Mouse (Mus musculus): ENCODE results near the gene Fbxo2. TPM values are rescaled to one million over a fixed set of nuclear protein-coding genes. Genes with fewer than 3 reads are reported as not detected.
"Not testable (repeated sequence)": the region's sequence is repeated elsewhere in the genome, so short reads cannot be mapped to it uniquely, and the experiment has no call there.

The Fbxo2 gene
- 0.27 TPM in 1 of 2 replicates, not detected in the other for total RNA-seq (2017)

DNA sequence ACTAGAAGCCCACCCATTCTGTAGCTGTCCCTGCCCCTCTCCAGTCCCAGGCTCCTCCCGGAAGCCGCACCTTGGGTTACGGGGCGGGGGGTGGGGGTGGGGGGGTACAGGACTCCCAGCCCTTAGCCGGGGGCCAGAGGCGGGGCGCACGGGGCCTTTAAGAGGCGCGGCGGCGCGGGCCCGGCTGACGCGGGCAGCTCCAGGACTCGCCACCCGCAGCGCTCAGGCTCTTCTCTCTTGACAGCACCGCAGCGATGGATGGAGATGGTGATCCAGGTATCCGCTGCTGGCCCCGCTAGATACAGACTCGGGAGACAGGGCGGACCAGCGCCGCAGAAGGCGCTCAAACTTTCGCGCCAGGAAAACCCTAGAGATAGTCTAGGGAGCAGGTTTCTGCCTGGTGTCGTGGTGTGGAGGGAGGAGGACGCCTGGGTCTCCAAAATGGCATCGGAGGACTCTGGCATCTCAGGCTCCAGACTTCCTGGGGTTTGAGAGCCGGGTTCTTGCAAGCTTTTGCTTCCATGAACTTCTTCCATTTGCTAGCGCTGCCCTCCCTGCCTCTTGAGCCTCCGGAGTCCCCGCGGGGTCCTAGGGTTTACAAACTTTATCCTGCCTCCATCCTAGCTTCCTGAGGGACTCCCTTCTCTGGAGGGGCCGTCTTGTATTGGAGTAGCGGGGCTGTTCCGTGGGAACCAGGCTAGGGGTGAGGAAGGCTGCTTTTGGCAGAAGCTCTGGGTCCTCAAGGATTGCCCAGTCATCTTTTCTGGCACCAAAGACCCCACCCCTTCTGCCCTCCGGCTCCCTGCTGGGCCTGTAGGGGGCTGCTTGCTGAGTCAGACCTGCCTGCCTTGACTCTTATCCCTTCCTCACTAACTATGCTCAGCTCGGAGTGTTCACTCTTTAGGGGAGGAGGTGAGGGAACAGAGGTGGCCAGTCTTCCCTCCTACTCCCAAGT, at the start of gene Fbxo2, which contains the start of gene Fbxo44:
Gene Fbxo2 (plus strand): TSS at position 186 of the 955 bp plus-strand sequence.
Gene Fbxo44 (minus strand): TSS at position 47 of the 955 bp plus-strand sequence.
- no peak for ATAC-seq (replicated peaks; ENCODE audit: low read depth, poor library complexity, severe bottlenecking)

DNA sequence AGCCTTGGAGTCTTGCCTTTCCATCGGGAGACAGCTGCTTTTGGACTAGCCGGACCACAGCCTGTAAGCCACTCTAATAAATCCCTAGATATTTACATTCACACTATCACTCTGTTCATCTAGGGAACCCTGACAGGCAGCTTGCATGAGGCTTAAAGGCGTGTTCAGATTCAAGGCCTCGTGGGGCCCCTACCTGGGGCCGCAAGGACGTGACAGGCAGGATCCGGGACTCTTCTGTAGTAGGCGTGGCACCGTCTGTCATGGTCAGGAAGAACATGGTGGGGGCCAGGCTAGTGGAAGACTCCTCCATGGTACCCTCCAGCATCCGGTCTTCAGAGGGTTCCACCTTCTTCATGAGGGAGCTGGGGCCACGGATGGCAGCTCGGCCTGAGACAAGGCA, 47.9 kb upstream of the Fbxo2 start:
- ATAC-seq (replicated peaks; ENCODE audit: low read depth, poor library complexity, severe bottlenecking) = no peak

DNA sequence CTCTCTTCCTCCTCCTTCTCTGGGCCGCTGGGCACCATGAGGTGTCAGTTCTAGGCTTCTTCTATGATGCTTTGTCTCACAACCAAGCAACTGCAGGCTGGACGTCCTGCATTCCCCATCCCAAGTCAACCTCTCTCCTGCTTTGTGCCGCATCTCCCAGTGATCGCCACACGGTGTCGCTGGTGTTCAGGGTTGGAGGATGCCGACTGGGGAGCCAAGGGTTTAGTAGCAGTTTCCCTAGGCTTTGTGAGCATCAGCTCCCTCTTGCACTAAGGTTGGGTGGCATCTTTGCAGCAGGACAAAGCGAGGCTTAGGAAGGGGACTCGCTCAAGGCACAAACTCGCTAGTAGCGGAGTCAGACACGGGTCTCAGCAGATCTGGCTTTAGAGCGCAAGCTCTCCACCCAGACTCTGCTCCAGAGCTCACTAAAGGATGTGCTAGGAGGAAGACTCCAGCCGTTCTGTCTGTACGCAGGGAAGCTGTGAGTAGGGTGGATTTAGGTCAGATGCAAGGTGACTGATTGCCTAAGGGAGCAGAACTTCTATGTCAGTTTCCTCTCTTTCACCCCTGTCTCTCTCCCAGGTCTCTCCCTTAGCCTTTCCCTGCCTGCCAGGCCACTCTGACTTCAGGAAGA, 45.5 kb upstream of the Fbxo2 start:
- ATAC-seq (replicated peaks; ENCODE audit: low read depth, poor library complexity, severe bottlenecking) = peak; percentile 93

DNA sequence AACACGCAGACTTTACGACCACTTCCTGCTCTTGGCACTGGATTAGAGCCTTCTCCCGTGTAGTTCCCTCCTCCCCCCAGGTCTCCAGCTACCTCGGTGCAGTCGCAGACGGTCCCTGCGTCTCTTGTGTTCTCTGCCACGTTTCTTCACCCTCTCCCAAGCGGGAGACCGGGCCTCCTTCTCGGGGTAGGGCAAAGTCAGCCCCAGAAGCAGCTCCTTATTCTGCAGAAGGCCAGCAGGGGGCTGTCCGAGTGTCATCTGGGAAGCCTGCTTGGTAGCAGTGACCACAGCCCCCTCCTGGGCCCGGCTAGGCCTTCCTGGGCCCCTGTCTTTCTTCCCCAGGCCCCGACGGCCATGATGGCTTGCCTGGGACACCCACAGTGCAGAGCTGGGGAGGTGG, 45.0 kb upstream of the Fbxo2 start:
- peak; percentile 68 for ATAC-seq (replicated peaks; ENCODE audit: low read depth, poor library complexity, severe bottlenecking)

DNA sequence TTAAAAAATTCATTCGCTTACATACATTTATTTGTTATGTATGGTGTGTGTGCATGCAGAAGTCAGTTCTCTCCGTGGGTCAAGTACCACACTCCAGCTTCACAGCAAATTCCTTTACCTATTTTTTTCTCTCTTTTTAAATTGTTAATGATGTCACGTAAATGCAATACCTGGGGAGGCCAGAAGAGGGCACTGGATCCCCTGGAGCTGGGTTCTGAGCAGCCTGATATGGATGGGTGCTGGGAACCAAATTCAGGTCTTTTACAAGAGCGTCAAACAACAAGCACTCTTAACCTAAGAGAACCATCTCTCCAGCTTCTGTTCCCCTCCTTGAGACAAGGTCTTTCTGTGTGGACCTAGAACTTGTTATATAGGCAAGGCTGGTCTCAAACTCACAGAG, 43.8 kb upstream of the Fbxo2 start:
- no peak for ATAC-seq (replicated peaks; ENCODE audit: low read depth, poor library complexity, severe bottlenecking)

DNA sequence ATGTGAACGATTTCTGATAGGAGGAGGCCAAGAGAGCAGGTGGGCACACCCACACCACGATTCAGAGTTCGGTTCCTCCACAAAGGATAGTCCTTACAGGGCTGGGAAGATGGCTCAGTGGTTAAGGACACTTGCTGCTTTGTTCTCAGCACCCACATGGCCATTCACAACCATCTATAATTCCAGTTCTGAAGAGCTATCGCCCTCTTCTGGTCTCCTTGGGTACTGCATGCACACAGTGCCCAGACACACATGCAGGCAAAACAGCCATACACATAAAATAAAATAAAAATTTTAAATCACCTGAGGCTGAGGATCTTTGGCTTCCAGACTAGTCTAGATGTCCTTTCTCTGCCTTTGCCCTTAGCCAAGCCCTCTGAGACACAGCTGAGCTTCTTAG, 43.0 kb upstream of the Fbxo2 start:
- no peak for ATAC-seq (replicated peaks; ENCODE audit: low read depth, poor library complexity, severe bottlenecking)

DNA sequence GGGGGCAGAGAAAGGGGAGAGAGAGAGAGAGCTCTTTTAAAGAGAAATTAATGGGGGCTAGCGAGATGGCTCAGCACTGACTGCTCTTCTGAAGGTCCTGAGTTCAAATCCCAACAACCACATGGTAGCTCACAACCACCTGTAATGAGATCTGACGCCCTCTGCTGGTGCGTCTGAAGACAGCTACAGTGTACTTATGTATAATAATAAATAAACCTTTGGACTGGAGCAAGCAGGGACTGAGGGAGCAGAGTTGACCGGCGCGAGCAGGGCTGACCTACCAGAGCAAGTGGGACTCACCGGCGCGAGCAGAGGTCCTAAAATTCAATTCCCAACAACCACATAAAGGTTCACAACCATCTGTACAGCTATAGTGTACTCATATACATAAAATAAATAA, 40.8 kb upstream of the Fbxo2 start:
- ATAC-seq (replicated peaks; ENCODE audit: low read depth, poor library complexity, severe bottlenecking) = not testable (repeated sequence)

DNA sequence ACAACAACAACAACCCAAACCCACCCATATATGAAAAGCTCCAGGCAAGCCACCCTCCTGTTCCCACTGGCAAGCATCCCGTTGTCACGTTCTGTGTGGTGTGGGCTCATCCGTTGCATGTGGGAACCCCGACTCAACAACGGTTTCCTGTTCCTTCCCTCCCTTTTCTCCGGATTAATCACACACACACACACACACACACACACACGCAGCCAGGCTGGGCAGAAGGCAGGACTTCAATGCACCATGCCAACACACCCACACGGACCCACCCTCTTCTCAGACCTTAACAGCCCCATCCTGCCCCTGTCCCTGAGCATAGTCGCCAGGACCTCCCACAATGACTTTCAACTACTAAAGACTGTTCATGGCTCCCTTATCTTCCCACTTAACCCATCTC, 39.9 kb upstream of the Fbxo2 start:
- peak; percentile 59 for ATAC-seq (replicated peaks; ENCODE audit: low read depth, poor library complexity, severe bottlenecking)

DNA sequence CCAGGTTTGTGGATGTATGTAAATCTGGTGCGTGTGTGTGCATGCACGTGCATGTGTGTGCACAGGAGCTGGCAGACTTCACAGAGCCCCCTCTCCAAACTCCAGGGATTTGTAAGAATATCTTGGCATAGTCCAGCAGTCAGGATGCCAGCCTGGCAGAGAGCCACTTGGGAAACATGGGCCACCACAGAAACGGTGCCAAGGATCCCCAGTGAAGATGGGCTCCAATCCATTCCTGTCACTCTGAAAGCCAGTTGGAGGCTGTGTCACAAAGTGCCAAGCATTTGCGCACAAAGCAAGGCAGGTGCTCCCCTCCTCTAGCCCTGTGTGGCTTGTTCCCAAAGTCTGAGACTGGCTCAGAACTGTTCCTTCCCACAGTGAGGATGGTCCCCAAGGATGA, 39.1 kb upstream of the Fbxo2 start:
- no peak for ATAC-seq (replicated peaks; ENCODE audit: low read depth, poor library complexity, severe bottlenecking)

DNA sequence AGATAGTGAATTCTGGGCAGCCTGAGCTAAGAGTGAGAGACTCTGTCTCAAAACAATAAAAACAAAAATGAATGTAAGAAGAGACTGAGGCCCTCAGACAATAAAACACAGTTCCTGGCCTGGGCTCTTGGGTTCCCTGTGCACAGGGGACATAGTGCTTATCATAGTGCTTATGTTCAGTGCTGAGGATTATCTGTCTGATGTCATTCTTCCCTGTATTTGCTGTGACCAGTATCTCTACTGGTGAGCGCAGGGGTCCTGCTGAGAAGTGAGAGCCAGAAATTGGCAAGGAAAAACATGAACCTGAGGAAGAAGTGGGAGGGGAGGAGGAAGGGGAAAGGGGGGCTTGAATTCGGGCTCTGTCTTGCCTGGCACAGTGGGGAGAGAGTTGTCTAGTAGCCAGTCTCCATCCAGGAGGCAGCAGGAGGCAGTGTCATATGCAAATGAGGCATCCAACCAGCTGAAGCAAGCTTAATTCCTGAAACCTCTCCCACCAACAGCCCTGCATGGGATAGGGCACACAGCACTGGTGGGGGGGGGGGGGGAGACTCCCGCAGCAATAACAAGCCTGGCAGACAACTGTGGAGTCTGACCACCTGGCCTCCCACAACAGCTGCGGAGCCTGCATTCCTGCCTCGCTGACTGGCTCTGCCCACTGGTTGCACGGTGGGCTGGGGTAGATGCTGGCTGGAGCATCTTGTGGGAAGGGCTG, 38.3 kb upstream of the Fbxo2 start:
- no peak for ATAC-seq (replicated peaks; ENCODE audit: low read depth, poor library complexity, severe bottlenecking)

DNA sequence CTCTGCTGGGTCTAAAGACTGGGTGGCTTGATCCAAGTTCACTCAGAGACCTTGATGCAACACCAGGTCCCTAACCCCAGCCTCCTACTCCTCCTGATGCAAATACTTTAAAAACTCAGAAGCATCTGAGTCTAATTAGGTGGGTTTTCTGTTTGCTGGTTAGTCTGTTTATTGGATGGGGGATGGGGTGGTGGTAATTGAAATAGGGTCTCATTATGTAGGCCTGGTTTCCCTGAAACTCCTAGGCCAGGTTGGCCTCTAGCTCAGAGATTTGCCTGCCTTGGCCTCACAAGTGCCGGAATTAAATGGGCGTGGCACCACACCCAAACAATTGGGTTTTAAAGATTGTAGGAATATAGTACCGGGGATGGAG, 37.7 kb upstream of the Fbxo2 start:
- no peak for ATAC-seq (replicated peaks; ENCODE audit: low read depth, poor library complexity, severe bottlenecking)

DNA sequence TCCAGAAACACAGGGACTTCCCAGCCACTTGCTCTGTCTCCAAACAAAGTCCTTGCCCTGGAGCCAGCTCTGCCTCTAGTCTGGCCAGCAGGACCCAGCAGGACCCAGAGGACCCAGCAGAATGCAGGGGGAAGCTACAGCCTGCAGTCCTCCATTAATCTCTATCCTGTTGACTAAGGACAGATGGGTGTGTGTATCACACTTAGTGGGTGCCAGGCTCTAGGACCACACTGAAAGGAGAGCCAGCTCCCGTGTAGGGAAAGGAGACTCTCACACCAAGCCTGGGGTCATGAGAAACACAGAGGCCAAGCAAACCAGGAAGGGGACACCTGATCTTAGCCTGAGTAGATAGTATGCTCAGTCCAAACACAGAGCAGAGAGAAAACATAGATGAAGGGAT, 32.2 kb upstream of the Fbxo2 start:
- no peak for ATAC-seq (replicated peaks; ENCODE audit: low read depth, poor library complexity, severe bottlenecking)

DNA sequence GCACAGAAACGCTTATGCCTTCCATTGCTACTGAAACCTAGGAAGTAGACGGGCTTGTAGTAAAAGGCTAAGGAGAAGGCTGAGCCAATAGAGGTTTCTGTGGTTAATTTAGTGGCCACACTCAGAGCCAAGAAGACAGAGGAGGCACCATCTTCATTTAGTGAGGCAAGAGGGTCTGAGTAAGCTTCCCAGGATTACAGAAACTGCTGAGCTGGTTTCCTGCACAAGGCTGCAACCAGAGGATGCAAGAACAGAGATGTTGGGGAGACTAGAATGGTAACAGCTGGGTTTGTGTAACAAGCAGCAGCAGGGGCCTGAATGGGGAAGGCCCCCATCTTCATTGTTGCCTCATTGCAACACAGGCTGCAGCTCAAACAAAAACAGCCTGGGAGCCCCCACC, 31.7 kb upstream of the Fbxo2 start:
- ATAC-seq (replicated peaks; ENCODE audit: low read depth, poor library complexity, severe bottlenecking) = peak; percentile 29

DNA sequence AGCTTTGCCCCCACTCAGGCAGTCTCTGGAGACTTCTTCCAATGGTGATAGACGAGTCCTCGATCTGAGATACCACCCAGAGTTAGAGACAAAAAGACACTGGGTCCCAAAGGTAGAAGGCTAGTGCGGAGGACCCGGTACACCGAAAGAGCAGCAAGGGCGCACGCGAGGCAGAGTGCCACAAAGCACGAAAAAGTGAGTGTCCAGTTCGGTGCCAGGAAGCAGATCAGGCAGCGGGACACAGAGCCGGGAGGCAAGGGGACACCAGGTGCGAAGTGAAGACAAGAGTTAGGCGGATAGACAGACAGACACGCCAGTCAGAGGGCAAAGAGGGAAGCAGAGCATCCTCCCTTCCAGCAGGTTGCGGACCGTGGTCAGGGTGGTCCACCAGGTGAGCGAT, 30.3 kb upstream of the Fbxo2 start, which contains the start of gene Mad2l2:
Gene Mad2l2 (plus strand): TSS at position 252 of the 400 bp plus-strand sequence.
- ATAC-seq (replicated peaks; ENCODE audit: low read depth, poor library complexity, severe bottlenecking) = no peak

DNA sequence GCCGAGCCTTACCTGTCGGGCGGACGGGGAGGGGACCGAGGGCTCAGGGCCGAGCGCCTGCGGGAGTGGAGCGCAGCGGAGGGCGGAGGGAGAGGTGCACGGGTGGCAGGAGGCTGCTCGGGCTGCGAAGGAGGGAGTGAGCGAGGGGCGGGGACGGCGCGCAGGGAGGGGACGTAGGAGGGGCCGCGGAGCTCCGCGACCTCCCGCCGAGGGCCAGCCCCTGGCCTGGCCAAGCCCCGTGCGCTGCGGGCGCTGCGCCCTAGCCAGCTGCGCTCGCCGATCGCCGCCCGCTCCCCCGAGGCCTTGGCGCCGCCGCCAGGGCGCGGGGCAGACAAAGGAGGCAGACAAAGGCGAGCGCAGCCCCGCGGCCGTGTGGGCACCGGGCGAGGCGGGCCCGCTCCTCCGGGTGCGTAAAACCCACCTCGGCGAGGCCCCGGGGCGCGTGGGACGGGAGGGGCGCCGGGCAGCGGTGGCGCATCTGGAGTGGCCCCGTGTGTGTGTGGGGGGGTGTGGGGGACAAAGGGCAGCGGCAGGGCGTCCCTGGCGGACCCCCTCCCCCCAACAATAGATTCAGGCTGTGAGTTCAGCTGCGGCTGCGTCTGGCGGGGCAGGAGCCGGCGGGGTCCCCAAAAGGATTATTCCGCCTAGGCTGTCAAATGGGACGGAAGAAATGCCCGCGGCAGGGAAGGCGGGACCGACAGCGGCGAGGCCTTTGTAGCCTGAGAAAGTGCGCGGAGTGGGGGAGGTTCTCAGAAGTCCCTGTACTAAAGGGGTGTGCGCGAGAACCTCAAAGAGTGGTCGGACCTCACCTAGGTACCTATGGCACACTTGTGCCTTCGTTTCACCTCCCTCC, 29.6 kb upstream of the Fbxo2 start, which contains the start of gene Draxin:
Gene Draxin (minus strand): TSS at position 138 of the 853 bp plus-strand sequence.
- ATAC-seq (replicated peaks; ENCODE audit: low read depth, poor library complexity, severe bottlenecking) = peak; percentile 69

DNA sequence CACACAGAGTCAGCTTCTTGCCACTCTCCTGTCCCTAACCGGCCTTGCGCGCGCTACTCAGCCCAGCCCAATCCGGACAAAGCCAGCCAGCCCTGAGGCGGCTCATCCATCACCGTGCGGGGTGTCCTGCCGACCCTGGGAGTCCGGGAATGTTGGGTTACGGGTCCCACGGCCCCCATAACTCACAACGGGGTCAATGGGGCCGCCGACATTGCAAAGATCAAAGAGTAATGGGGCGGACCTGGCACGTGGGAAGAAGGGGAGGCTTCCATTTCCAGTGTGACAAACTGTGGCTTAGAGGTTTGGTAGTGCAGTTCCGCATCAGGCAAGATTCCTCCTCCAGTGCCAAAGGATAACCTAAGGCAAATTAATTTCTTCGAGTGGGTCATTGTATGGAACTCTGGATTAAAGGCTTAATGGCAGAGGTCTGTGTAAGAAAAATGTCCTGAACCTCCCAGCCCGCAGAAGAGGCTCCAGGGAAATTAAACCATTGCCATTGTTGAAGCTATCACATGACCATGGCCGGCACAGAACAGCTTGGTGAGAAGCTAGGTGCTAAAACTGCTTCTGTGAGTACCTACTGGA, 28.8 kb upstream of the Fbxo2 start:
- ATAC-seq (replicated peaks; ENCODE audit: low read depth, poor library complexity, severe bottlenecking) = peak; percentile 55

DNA sequence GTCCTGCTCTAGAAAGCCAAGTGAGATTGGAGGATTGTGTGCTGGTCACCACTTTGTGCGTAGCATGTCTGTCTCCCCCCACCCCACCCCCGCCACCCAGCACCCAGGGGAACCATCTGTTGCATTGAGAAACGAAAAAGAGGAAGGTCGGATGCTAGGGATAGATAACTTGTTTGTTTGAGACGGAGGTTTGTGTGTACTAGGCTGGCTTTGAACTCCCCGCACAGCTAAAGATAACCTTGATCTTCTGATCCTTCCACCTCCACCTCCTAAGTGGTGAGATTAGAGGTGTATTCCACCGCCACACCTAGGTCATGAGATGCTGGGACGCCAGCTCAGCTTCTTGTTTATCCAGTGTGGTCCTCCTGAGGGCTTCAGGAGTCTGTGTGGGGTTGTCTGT, 25.4 kb upstream of the Fbxo2 start:
- no peak for ATAC-seq (replicated peaks; ENCODE audit: low read depth, poor library complexity, severe bottlenecking)

DNA sequence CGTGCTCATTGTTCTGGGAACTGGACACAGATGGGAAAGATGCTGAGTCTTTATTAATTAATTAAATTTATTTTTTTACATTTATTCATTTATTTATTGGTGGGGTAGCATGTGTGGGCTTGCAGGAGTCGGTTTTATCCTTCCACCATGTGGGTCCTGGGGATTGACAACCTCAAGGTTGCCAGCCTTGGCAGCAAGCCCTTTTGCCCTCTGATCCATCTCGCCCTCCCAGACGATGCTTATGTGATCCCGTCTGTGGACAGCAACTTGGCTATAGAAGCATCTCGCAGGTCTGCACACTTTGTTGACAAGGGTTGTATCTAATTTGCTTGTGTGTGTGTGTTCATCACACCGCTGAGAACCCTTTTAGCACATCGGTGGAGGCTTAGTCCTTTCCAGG, 22.9 kb upstream of the Fbxo2 start:
- no peak for ATAC-seq (replicated peaks; ENCODE audit: low read depth, poor library complexity, severe bottlenecking)

DNA sequence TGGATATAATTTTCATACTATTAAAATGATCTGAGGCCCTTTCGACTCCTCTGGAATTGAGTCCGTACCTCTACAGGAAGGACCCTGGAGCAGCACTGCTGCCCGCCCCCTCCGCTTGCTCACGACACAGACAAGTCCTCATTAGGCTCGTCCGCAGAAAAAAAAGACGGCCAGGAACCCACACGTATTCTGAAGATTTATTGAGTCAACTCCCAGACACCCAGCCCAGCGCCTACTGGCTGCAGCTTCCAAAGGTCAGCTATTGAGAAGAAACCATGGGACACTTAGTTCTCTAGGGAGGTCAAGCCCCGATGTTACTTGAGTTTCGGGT, 20.7 kb upstream of the Fbxo2 start:
- peak; percentile 44 for ATAC-seq (replicated peaks; ENCODE audit: low read depth, poor library complexity, severe bottlenecking)

All from common myeloid progenitor, adult 5-6 weeks (primary cell).